Comparison of ENCODE assay signal across 24 mouse cellular contexts in the genomic region with DNA sequence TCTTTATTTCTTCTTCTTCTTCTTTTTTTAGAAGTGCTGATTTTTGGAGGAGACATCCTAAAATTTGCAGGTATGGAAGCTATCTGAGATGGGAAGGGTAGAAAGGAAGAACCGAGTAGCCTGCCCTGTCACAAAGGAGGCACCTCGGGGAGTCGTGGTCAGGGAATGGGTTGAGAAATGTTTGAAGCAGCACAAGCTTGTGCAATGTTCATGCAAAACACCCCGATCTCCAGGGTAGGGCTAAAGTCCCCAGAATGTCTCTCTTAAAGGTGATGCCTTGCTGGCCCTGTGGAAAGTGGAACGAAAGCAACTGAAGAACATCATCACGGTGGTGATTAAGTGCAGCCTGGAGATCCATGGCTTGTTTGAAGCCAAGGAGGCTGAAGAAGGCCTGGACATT. TPM values are rescaled to one million over a fixed set of nuclear protein-coding genes. Genes with fewer than 3 reads are reported as not detected.
"Had no signal": no experiment of that assay in that cellular context is flagged by ENCODE, and none has a peak within 500 bp of the region (broad histone marks: within the 10 kb centered on the region; RNA-seq: fewer than 3 reads in every experiment).

No protein-coding gene starts in this region.

- DNase-seq: kidney, adult 11 months; kidney, adult 8-10 months; kidney, postnatal 10 days; kidney, postnatal 36 days; left cerebral cortex, postnatal 4 days; lung, embryonic 14.5 days; retina, postnatal 1 day; right cerebral cortex, postnatal 25 days; spleen, adult 18-20 months; thymus, postnatal 36 days had no signal

- H3K4me3 ChIP-seq: kidney, embryonic 15.5 days; limb, embryonic 12.5 days; limb, embryonic 15.5 days; liver, embryonic 15.5 days; megakaryocyte, embryonic 14.5 days; midbrain, embryonic 10.5 days; midbrain, embryonic 13.5 days; myocyte; neural tube, embryonic 13.5 days; stomach, embryonic 15.5 days had no signal

- H3K4me2 ChIP-seq: kidney, embryonic 15.5 days; limb, embryonic 12.5 days; limb, embryonic 15.5 days; liver, embryonic 15.5 days; lung, embryonic 14.5 days; midbrain, embryonic 13.5 days; neural tube, embryonic 13.5 days; stomach, embryonic 15.5 days had no signal

- H3K27me3 ChIP-seq: kidney, embryonic 15.5 days; limb, embryonic 12.5 days; limb, embryonic 15.5 days; liver, embryonic 15.5 days; midbrain, embryonic 13.5 days; neural tube, embryonic 13.5 days; stomach, embryonic 15.5 days had no signal

- H3K36me3 ChIP-seq: kidney, embryonic 15.5 days; limb, embryonic 12.5 days; limb, embryonic 15.5 days; liver, embryonic 15.5 days; midbrain, embryonic 10.5 days; midbrain, embryonic 13.5 days; neural tube, embryonic 13.5 days; stomach, embryonic 15.5 days had no signal

- H3K9ac ChIP-seq: kidney, embryonic 15.5 days; limb, embryonic 12.5 days; limb, embryonic 15.5 days; liver, embryonic 15.5 days; lung, embryonic 14.5 days; midbrain, embryonic 13.5 days; neural tube, embryonic 13.5 days; stomach, embryonic 15.5 days had no signal

- H3K27ac ChIP-seq: kidney, embryonic 15.5 days; limb, embryonic 12.5 days; limb, embryonic 15.5 days; liver, embryonic 15.5 days; macrophage; midbrain, embryonic 10.5 days; midbrain, embryonic 13.5 days; neural tube, embryonic 13.5 days; stomach, embryonic 15.5 days had no signal

- H3K9me3 ChIP-seq: kidney, embryonic 15.5 days; limb, embryonic 12.5 days; limb, embryonic 15.5 days; liver, embryonic 15.5 days; megakaryocyte, embryonic 14.5 days; midbrain, embryonic 10.5 days; midbrain, embryonic 13.5 days; neural tube, embryonic 13.5 days; stomach, embryonic 15.5 days had no signal

- H3K4me1 ChIP-seq: limb, embryonic 15.5 days; liver, embryonic 15.5 days; midbrain, embryonic 10.5 days; midbrain, embryonic 13.5 days; neural tube, embryonic 13.5 days; stomach, embryonic 15.5 days had no signal

- ATAC-seq: lung, postnatal 0 days; midbrain, embryonic 13.5 days; midbrain, embryonic 16.5 days had no signal

RNA-seq across cellular contexts. Expression of a gene that starts 21.3 kb away (rescaled TPM):
- polyA plus RNA-seq: lung, embryonic 14.5 days; lung, postnatal 0 days; macrophage; myocyte; stomach, embryonic 15.5 days; thymus, postnatal 0 days had no signal
